Mouse (Mus musculus) heart, postnatal 0 days (tissue): ENCODE data around the gene Exoc3l.

Experiments used
- CTCF ChIP-seq: IDR thresholded peaks from 2 replicates; pipeline ENCODE4 v1.5.1; 2016; ENCODE audit warnings: antibody characterized with exemption, control low read depth, low read depth
- EP300 ChIP-seq: IDR thresholded peaks from 2 replicates; pipeline ENCODE4 v1.6.1; 2016; ENCODE audit warnings: antibody characterized with exemption, low read depth

DNA sequence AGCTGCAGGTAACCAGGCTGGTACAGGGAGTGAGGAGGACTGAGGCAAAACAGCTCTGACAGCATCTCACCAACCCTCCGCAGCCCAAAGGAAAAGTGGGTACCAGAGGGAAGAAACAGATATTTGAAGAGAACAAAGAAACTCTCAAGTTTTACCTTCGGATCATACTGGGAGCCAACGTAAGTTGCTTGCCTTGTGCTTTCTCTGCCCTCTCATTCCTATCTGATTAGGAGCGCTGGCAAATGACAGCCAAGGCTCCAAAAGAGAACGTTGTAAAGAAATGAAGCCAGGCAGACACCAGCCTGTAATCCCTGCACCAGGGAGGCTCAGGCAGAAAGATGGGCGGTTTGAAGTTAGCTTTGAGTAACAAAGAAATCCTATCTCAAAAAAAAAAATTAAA lies 31.1 kb upstream of the Exoc3l start:
- TF ChIP-seq CTCF: no peak
- no peak for TF ChIP-seq EP300
